14 mouse cellular contexts compared by ENCODE assay signal in the genomic region with DNA sequence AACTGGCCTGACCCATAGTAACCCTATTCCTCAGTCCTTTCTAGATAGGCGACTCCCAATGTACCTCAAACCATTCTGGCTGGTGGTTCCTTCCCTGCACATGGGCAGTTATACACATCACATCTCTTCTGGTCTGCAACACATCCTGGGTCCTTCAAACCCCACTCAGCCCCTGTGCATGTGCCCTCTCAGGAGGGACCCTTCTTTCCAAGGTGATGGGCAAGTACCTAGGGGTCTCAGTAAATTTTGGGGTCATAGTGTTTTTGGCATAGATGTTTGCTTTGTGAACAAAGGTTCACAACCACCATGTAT. TPM values are rescaled to one million over a fixed set of nuclear protein-coding genes. Genes with fewer than 3 reads are reported as not detected.
DNase-seq lines count a peak whose midpoint lies in the region; ATAC-seq and TF ChIP-seq lines count a peak whose summit lies in the region.
"Had no signal": no experiment of that assay in that cellular context is flagged by ENCODE, and none has a peak within 500 bp of the region (broad histone marks: within the 10 kb centered on the region; RNA-seq: fewer than 3 reads in every experiment).

No protein-coding gene starts in this region.

- no peak for DNase-seq in forebrain, embryonic 14.5 days (ENCODE audit: low spot score)
- DNase-seq in left cerebral cortex, adult 2 months (ENCODE audit: extremely low spot score in 1 of 2, low spot score in 2 of 2) = no peak
- no peak for DNase-seq in left cerebral cortex, postnatal 14 days (ENCODE audit: low spot score in 2 of 2)
- DNase-seq in lung, postnatal 4 days = no peak
- DNase-seq in B cell, adult 2 months = no peak

- TF ChIP-seq CTCF in left cerebral cortex, adult 2 months (IDR thresholded peaks at IDR 0.05) = no peak

- H3K4me2 ChIP-seq in forebrain, embryonic 14.5 days (ENCODE audit: low read length) = no peak overlapping the region
- no peak overlapping the region for H3K4me2 ChIP-seq in forebrain, embryonic 12.5 days
- no peak overlapping the region for H3K4me2 ChIP-seq in midbrain, embryonic 13.5 days (replicated peaks)
- H3K4me2 ChIP-seq: heart, embryonic 12.5 days; lung, embryonic 15.5 days; stomach, embryonic 15.5 days had no signal

- 9% methylated on average over 1 of the region's 1 CpGs for WGBS in forebrain, embryonic 14.5 days
- 10% methylated on average over 1 of the region's 1 CpGs for WGBS in forebrain, embryonic 12.5 days
- WGBS in midbrain, embryonic 13.5 days = 4% methylated on average over 1 of the region's 1 CpGs

- H3K4me3 ChIP-seq in forebrain, embryonic 14.5 days (ENCODE audit: low read depth, low read length) = no peak overlapping the region
- H3K4me3 ChIP-seq in forebrain, embryonic 12.5 days (replicated peaks) = no peak overlapping the region
- H3K4me3 ChIP-seq in left cerebral cortex, adult 2 months = no peak overlapping the region
- no peak overlapping the region for H3K4me3 ChIP-seq in midbrain, embryonic 13.5 days (replicated peaks)
- H3K4me3 ChIP-seq: forebrain, embryonic 10.5 days; heart, embryonic 12.5 days; lung, embryonic 15.5 days; stomach, embryonic 15.5 days had no signal

- intact Hi-C loops in left cerebral cortex, adult 2 months (cut with DNase I) = loop anchor here (1.0 to 5.0 kb wide), 3 partner anchors 40 to 170 kb away; no protein-coding TSS in a partner anchor
- intact Hi-C loops in left cerebral cortex, postnatal 14 days (cut with DNase I) = loop anchor here (5.0 kb wide), 3 partner anchors 40 to 265 kb away; a partner anchor contains a TSS

- no peaks in the 10 kb centered on the region for H3K27me3 ChIP-seq in forebrain, embryonic 14.5 days (replicated peaks; ENCODE audit: control insufficient read depth, insufficient read depth, low read length)
- H3K27me3 ChIP-seq in forebrain, embryonic 12.5 days = no peaks in the 10 kb centered on the region
- 0 out of 2 replicates have a peak, but pooled peaks cover 2% of the 10 kb centered on the region for H3K27me3 ChIP-seq in midbrain, embryonic 13.5 days
- H3K27me3 ChIP-seq: lung, embryonic 15.5 days; stomach, embryonic 15.5 days had no signal

- H3K27ac ChIP-seq in forebrain, embryonic 14.5 days (ENCODE audit: low read depth, low read length) = no peak overlapping the region
- H3K27ac ChIP-seq in forebrain, embryonic 12.5 days = no peak overlapping the region
- H3K27ac ChIP-seq in left cerebral cortex, adult 2 months = peak overlapping the region; percentile 21; the same call in 1 of the 2 replicates
- H3K27ac ChIP-seq in midbrain, embryonic 13.5 days = no peak overlapping the region
- H3K27ac ChIP-seq: forebrain, embryonic 10.5 days; lung, embryonic 15.5 days; stomach, embryonic 15.5 days had no signal

- no peak overlapping the region for H3K9ac ChIP-seq in forebrain, embryonic 14.5 days (ENCODE audit: low read length)
- H3K9ac ChIP-seq in forebrain, embryonic 12.5 days = no peak overlapping the region
- H3K9ac ChIP-seq in midbrain, embryonic 13.5 days (replicated peaks) = no peak overlapping the region
- H3K9ac ChIP-seq: heart, embryonic 12.5 days; lung, embryonic 15.5 days; stomach, embryonic 15.5 days had no signal

- ATAC-seq in forebrain, embryonic 14.5 days = peak; percentile 51
- no peak for ATAC-seq in forebrain, embryonic 12.5 days (ENCODE audit: low FRiP score)
- 0 out of 2 replicates have a peak, but pooled peaks have one; percentile 8 for ATAC-seq in common myeloid progenitor, adult 5-6 weeks (replicated peaks; ENCODE audit: low read depth, poor library complexity, severe bottlenecking)
- peak; percentile 63 for ATAC-seq in midbrain, embryonic 13.5 days

- H3K36me3 ChIP-seq in forebrain, embryonic 14.5 days (ENCODE audit: control insufficient read depth, insufficient read depth, low read length) = no peaks in the 10 kb centered on the region
- no peaks in the 10 kb centered on the region for H3K36me3 ChIP-seq in forebrain, embryonic 12.5 days (replicated peaks)
- H3K36me3 ChIP-seq in midbrain, embryonic 13.5 days = no peaks in the 10 kb centered on the region
- H3K36me3 ChIP-seq: forebrain, embryonic 10.5 days; heart, embryonic 12.5 days; lung, embryonic 15.5 days; stomach, embryonic 15.5 days had no signal

- no peaks in the 10 kb centered on the region for H3K9me3 ChIP-seq in forebrain, embryonic 14.5 days (replicated peaks; ENCODE audit: control insufficient read depth, low read length)
- no peaks in the 10 kb centered on the region for H3K9me3 ChIP-seq in forebrain, embryonic 12.5 days
- H3K9me3 ChIP-seq in midbrain, embryonic 13.5 days = no peaks in the 10 kb centered on the region
- H3K9me3 ChIP-seq: forebrain, embryonic 10.5 days; heart, embryonic 12.5 days; lung, embryonic 15.5 days; stomach, embryonic 15.5 days had no signal

- no peaks in the 10 kb centered on the region for H3K4me1 ChIP-seq in forebrain, embryonic 14.5 days (ENCODE audit: control insufficient read depth, insufficient read depth, low read length)
- H3K4me1 ChIP-seq in forebrain, embryonic 12.5 days = no peaks in the 10 kb centered on the region
- H3K4me1 ChIP-seq in midbrain, embryonic 13.5 days (replicated peaks) = no peaks in the 10 kb centered on the region
- H3K4me1 ChIP-seq: heart, embryonic 12.5 days; lung, embryonic 15.5 days; stomach, embryonic 15.5 days had no signal

RNA-seq across cellular contexts. Expression of a gene that starts 29.0 kb away (rescaled TPM):
- 13.1 and 14.3 TPM in 2 replicates for polyA plus RNA-seq in forebrain, embryonic 14.5 days (2014; fragmentation: Nextera tagmentation; extraction: Ambion mirVana)
- 20.2 and 20.8 TPM in 2 replicates for polyA plus RNA-seq in forebrain, embryonic 12.5 days (2016; fragmentation: Nextera tagmentation; extraction: Ambion mirVana)
- total RNA-seq in left cerebral cortex, adult 2 months (2021) = 10 to 100 TPM; 34.8 to 36.0 TPM
- 10 to 100 TPM; 34.3 to 41.3 TPM for total RNA-seq in left cerebral cortex, postnatal 14 days (2021)
- not detected in 2 replicates for total RNA-seq in common myeloid progenitor, adult 5-6 weeks (2017)
- 44.1 and 52.7 TPM in 2 replicates for polyA plus RNA-seq in midbrain, embryonic 13.5 days (2015; fragmentation: Nextera tagmentation; extraction: Ambion mirVana)
- total RNA-seq: CH12.LX; heart, postnatal 25 days had no signal

Comparison
In these comparisons a context has a peak if more than half of its experiments do, and no peak if none do; other contexts are left out.
1. RNA of a gene that starts 29.0 kb away (total RNA-seq): 34.3 to 41.3 TPM in left cerebral cortex, postnatal 14 days and 34.8 to 36.0 TPM in left cerebral cortex, adult 2 months; not detected in common myeloid progenitor, adult 5-6 weeks; every median in the first group is over 10 times any median in the second.